Mouse (Mus musculus) CD4-positive helper T cell, adult 2 months (primary cell): ENCODE results near the gene Dennd1a.

Experiments
- DNase-seq: peaks from one replicate; pipeline ENCODE4 v3.0.0-alpha.2; 2012; ENCODE audit warnings: low read depth, missing footprints, low spot score

The Dennd1a gene

DNA sequence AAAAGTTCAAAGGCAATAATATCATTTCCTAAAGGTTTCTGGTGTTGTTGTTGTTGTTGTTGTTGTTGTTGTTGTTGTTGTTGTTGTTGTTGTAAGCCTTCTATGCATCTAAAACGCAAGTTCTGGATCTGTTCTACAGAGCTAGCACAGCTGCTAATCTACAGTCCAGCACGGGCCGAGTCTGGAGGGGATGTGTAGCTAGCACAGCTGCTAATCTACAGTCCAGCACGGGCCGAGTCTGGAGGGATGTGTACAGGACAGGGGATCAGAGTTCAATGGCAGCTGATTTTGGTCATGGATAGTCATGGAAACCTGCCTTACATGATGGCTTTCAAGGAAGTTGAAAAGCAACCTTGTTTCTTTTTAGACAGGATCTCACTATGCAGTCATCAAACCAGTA lies 57.3 kb downstream of the Dennd1a start:
- no peak for DNase-seq

DNA sequence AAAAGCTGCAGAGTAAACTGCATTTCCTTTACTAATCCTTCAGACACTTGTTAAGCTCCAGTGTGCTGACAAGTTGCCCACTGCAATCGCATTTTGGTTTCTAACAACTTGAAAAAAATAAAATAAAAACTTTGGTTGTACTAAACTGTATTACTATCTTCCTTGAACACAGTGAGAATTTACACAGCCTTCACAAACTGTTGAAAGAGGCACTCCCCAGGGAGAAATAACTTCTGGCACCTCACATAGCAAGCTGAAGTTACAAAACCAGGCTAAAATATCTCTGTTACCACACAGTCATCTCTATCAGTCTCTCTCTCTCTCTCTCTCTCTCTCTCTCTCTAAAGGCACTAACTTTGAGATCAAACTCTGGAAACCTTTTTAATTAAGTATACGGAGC lies 63.4 kb downstream of the Dennd1a start:
- DNase-seq = no peak

DNA sequence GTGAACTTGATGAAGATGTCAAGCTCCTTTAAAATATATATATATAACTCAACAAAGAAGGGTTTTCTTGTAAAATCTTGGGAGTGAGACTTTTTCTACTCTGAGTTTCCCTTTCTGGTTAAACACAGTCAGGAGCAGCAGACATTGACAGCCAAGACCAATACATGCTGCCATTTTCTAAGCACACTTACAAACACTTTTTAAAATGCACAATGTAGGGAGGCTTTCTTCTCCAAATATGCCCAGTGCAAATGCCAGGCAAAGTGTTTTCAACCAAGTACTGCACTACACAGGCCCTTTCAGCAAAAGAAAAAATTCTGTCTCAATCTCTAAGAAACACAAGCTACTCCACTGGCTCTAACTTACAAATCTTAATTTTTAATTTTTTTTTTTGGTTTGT lies 65.7 kb downstream of the Dennd1a start:
- DNase-seq = no peak

DNA sequence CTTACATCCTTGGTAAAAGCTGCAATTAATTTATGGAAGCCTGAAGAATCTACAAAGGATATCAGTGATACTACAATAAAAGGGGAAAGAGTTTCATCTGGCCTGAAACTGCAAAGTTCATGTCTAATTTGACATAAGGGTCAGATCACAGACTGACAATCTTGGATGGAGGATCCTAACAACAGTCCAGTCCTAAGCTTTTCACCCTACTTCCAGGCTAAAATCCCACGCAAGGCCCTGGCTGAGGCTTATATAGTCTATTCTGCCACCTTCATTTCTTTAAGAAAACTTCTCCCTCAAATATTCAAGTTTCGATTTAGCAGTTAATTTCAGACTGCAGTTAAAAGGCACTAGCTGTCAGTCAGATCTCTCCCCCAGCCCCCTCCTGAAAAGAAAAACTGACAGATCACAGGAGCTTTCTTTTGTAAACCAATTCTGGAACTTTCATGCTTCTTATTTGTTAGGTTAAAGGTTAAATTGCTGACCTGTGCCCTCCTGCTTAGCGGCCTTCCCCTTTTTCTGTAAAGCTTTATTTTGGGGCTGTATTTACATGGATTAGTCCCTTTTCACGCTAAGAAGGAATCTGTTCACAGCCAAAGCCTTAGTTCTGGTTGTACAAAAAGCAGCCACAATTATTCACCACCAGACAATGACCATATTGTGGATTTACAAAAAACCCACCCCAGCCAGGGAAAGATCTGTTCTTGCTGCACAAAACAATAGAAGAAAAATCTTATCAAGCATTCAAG lies 66.3 kb downstream of the Dennd1a start:
- DNase-seq = no peak

DNA sequence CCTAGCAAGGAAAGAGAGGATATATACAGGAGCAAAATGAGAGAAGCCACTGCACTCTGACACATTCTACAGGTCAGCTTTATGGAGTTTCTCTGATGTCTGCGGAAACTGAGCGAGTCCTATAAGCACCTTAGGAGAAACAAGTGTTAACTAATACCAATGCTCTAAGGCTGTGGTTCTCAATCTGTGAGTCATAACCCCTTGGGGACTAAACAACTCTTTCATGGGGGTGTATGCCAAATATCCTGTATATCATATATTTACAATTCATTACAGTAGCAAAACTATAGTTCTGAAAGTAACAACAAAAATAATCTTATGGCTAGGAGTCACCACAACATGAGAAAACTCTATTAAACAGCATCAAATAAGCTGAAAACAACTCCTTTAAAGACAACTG lies 67.5 kb downstream of the Dennd1a start:
- DNase-seq = no peak

DNA sequence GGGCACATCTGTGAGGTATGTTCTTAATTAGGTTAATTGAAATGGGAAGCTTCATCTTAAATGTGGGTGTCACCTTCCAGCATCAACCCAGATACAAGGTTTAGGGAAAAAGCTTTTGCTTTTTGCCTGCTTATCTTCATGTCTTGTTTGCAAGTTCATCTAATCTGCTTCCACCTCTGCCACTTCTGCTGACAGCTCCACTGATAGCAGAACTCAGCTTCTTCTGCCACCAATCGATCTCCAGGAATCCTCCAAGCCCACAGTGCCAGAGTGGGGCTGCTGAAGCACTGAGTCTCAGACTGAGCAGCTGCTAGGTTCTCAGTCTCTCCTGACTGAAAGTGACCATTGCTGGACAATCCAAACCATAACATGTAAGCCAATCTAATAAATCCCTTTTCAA lies 74.1 kb downstream of the Dennd1a start:
- no peak for DNase-seq

DNA sequence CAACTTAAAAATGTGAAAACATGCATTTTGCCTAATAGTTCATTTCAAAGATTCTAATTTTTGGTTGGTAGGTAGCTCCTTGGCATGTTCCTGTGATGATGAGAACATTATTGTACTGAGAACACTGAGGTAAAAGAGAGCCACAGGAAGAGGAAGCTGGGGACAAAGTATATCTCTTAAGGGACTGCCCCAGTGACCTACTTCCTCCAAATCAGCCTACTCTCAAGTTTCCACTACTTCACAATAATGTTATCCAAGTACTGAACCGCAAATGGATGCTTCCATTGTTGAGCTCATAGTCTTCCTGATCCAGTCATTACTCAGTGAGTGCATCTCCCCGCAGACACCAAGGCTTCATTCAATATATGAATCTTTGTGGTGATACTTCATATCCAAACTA lies 75.8 kb downstream of the Dennd1a start:
- DNase-seq = peak; percentile 51

DNA sequence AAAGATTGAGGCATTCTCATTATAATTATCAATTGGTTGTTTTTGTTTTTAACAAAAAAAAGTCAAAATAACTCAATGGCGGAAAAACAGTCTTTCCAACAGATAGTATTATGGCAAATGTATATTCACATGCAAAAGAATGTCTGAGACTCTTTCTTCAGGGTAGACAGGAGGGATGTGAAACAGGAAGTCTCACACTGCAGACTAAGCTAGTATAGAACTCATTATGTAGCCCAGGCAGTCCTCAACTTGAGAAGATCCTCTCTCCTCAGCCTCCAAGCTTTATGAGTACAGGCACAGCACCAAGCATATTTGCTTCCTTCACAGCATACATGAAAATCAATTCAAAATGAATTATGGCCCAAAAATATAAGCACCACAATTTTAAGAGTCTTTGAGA lies 79.4 kb downstream of the Dennd1a start:
- DNase-seq = no peak

DNA sequence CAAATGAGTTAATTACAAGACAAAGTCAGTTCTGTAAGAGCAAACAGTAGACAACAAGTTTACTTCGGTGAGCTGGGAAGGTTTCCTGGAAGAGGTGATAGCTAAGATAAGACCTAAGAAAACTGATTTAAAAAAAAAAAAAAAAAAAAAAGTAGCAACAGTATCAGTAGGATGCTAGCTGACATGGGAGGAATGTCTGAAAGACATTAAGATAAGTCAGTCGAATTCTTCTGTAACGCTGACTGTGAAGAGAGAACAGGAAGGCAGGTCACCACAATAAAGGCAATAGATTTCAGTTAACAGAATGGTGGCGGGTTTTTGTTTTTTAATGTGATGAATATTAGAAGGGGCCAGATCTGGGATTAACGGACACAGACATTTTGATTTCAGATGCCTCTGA lies 81.9 kb downstream of the Dennd1a start:
- DNase-seq = peak; percentile 53

DNA sequence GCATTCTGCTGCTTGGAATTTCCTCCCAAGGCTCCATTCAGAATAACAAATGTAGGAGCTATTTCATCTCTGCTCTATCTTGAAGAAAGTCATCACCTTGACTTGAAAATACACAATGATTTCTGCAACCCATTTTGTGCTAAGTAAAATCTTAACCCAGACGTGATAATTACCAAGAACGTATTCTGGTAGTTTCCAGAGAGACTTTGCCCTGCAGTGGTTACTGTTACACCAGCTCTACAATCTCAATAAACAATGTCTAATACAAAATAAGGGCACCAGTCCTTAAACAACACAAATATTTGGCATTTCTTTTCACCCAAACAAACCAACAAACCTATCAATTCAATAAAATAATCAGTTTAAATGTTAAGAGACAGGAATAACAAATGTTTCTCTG lies 82.5 kb downstream of the Dennd1a start:
- no peak for DNase-seq

DNA sequence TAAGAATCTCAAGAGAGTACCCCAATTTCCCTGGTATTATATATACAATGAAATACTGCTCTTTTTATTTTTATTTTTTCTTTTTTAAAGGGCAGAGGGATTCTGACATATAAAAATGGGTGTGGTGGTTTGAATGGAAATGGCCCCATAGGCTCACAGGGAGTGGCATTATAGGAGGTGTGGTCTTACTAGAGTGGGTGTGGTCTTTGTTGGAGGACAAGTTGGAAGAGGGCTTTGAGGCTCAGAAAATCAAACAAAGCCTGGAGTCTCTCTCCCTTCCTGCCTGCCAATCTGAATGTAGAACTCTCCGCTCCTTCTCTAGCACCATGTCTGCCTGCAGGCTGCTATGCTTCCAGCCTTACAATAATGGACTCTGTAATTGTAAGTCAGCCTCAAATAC lies 89.1 kb downstream of the Dennd1a start:
- DNase-seq = no peak

DNA sequence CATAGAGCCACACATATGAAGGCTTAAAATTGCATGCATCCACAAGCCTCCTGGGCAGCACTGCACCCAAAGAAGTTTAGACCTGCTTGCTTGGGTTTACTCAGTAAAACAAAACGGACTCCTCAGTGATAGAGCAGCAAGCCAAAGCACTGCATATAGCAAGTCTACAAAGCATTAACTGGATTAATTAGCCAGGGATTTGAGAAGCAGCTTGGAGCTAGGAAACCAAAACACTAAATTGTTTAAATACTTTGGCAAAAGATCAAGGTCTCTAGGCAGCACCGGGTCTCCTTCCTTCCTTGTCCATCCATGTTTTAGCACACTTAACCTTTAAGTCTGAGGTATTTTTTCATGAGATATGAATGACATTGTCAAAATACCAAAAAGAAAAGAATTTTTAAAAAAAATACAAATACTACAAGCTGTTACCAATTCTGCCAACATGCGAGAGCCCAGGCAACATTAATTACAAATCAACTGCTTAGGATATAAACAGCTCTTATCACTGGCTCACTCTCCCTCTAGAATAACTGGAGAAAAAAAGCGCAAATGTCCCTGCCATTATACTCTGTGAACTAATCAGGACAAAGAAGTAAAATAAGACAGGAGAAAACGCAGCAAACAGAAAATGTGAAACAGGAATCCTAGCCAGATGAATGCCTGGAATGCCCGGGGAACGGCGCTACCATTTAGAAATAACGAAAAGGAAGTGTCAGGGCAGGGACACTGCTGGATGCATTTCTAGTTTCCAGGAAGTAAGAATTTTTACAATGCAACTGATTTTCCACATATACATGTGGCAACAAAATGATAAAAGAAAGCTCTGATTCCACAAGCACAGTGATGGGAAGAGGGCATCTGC lies 90.8 kb downstream of the Dennd1a start:
- DNase-seq = no peak

DNA sequence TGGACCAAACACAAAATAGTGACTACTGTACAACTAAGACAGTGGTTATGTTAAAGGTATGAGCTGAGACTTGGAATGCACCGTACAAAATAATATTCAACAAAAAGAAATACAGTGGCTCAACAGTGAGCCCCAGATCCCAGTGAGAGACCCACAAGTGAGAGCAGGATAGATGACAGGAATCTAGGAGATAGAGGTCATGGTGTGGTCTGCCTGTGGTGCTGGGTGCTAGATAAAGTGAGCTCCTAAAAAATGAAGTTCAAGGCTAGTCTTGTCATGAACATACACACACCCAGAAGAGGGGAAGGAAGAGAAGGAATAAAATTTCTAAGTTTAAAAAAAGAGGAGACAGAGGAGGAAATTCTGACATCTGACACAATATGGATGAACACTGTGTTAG lies 95.2 kb downstream of the Dennd1a start:
- no peak for DNase-seq

DNA sequence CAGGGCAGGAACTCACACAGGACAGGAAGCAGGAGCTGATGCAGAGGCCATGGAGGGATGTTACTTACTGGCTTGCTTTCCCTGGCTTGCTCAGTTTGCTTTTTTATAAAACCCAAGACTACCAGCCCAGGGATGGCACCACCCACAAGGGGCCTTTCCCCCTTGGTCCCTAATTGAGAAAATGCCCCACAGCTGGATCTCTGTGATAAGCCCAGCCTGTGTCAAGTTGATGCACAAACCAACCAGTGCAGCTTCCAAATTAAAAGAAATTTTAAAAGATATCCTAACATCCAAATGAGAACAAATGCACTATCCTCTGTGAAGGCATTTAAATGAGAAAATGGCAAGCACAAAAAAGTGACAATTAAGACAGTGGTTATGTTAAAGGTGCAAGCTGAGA lies 95.6 kb downstream of the Dennd1a start:
- DNase-seq = no peak

DNA sequence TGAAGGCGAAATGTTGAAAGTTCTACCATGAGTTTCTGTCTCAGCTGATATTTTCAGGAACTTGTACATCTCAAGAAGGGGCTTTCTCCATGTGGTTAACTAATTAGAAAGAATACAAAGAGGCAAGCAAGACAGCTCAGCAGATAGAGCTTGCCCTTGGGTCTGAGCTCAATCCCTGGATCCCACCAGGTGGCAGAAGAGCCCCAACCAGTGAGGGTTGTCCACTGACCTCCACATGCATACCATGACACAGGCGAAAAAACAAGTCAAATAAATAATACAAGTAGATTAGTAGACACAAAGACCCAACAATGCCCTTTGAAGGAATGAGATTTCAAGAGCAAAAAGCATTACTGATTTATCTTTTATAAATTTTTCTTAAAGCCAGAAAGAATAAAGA lies 100.8 kb downstream of the Dennd1a start:
- no peak for DNase-seq

DNA sequence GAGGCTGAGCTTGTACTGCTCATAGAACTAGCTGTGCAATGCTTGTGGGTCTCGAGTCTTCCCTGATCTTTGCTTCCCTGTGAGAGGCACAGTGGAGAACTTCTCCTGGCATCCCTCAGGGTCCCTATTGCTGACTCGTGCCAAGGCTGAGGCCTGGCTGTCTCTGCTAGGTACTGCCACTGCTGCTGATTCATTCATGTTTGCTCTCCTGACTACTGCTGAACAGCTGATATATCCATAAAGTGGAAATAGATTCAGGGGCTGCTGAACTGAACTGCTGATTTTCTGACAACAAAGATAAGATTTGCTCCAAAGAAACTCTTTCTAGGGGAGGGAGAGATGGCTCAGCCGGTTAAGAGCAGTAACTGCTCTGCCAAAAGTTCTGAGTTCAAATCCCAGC lies 102.2 kb downstream of the Dennd1a start:
- no peak for DNase-seq

DNA sequence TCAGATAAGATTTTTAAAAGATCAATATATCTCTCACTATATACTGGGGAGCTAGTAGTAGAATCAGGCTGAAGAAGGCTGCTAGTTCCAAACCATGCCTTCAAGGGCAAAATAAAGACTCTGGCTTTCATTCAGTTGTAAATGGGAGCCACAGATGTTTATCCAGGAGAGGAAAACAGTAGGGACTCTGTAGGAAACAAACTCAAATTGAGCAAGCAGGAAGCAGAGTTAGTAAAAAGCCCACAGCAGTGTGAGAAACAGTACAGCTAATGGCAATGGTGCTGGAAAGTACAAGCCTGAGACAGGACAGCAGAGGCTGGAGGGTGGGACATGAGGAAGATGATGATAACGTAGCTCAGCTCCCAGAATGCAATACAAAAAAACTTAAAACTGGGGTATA lies 103.3 kb downstream of the Dennd1a start:
- DNase-seq = no peak

DNA sequence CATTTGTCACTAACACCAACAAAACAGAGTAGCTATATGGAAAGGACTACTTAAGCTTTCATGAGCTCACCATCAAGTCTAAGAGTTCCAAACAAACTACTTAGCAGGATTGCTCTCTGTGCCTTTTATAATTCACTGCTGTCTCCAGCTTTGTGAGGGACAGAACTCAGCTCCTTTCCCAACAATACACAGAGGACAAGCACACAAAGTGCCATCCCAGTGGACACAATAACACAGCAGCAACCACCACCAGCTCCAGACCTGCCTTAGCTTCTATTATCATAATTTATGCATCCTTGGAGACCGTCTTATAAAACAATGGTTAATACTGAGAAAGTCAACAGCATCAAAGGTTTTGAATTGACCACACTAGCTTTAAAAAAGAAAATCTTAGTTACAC lies 104.9 kb downstream of the Dennd1a start:
- no peak for DNase-seq

DNA sequence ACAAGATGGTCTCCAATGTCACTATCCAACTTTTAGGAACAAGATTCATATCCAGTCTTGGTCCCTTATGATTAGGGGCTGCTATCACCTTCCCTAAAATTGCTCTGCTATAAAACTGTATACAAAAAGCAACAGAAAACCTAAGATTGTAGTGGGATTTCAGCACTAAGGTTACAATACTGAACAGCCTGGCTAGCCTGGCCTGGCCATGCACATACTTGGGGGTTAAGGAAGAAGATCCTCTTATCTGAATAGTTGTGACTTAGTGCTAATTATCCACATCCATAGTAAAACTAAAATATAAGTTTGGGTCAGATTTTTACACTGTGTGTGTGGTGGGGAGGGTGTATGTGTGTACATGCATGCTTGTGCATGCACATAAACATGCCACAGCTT lies 109.6 kb downstream of the Dennd1a start:
- no peak for DNase-seq

DNA sequence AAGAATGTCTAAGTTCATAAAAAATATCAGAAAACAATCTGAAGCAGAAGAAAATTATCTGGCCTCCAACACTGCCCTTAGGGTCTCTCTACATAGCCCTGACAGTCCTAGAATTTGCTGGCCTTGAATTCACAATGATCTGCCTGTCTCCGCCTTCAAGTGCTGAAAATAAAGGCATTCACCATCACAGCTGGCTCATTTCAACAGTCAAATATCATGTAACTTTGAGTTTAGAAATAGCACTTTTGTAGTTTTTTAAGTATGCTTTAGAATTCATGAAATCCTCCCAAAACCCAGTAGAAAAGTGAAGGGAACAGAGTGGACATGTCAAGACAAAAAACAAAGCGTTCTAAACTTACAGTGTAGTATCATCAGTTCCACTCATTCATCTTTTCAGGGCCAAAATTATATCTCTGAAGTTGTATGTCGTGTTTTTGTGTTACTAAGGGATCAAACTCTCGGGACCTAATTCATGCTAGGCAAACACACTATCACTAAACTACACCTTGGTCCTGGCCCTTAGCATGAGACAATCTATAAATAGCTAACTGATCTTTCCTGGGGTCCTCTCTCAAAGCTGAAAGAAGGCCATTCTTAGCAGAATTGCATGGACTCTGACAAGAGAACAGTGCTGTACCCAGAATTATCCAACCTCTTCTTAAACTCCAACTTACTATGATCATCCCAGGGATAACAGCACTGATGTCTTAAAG lies 110.2 kb downstream of the Dennd1a start:
- DNase-seq = no peak

DNA sequence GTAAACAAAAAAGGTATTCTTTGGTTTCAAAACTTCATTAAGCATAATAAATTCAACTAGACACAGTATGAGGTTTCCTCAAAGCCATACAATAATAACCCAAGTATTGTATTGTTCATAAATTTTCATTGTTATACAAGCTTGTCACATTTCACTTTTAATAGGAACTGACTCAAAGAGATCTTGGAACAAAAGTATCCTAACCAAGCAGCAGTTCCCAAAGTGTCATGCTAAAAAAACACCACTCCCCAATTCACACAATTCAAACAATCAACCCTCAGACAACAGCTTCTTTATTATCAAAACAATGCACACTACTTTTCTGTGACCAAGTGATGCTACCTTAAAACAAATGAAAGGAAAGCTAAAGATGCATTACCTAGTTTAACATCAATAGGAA lies 111.9 kb downstream of the Dennd1a start:
- DNase-seq = no peak

DNA sequence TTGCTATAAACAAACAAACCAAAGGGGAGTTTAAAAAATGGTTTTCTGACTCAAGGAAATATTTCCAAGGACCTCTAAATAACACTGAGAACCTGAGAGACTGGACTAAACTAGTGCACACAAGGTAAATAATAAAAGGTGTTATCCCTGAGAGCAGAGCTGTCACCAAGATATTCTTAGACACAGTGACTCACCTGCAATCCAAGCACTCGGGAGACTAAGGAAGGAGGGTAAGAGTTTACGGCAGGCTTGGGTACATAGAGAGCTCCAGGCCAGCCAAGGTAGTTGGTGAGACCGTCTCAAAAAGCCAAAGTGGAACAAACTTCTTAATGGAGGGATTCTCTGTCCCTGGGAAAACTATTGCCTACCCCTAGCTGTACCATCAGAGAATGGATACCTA lies 118.6 kb downstream of the Dennd1a start:
- DNase-seq = no peak

DNA sequence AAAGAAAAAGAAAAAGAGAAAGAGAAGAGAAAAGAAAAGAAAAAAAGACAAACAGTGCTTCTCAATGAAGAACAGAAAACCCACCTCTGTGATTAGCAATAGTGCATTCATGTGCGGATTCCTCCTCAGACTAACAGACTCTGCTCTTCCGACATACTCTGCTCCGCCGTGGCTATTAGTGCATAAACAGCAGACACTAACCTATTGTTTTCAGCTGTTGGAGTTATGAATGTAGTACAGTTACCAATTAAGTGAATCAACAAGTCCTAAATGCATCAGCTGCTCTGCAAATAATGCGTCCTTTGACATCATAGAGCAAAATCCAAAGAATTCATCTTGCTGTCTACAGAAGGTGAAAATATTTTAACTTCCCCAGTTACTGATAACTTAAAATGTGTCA lies 121.2 kb downstream of the Dennd1a start:
- no peak for DNase-seq
